Mouse (Mus musculus) gastrocnemius, postnatal 10 days (tissue): Measurements from ENCODE around the gene Lrrc49. TPM values are rescaled to one million over a fixed set of nuclear protein-coding genes. Genes with fewer than 3 reads are reported as not detected.
A peak's percentile ranks its signal among the peaks of the same experiment; 100 is the strongest.

ENCODE experiments used
- DNase-seq: peaks from one replicate; pipeline ENCODE4 v3.0.0; 2021; ENCODE audit warnings: mixed read lengths
- total RNA-seq, 2 experiments: library from RNA; stranded (reverse); gene quantifications; 2 replicates each; pipeline ENCODE4 v1.2.3; 2021

The Lrrc49 gene
- total RNA-seq, 2 experiments from 2014 or later: 4.7 to 5.1 TPM

- no peak for DNase-seq
Measured at GRCm38 (mm10) chr9:60674780-60675179, 13.2 kb downstream of the Lrrc49 start.

GRCm38 (mm10) chr9:60672568-60672967, 15.4 kb downstream of the Lrrc49 start:
- no peak for DNase-seq

- no peak for DNase-seq
Measured at GRCm38 (mm10) chr9:60668886-60669285, 19.1 kb downstream of the Lrrc49 start.

- no peak for DNase-seq
Measured at GRCm38 (mm10) chr9:60665535-60665934, 22.4 kb downstream of the Lrrc49 start.

- DNase-seq: no peak
Measured at GRCm38 (mm10) chr9:60664866-60665265, 23.1 kb downstream of the Lrrc49 start.

- peak; percentile 52 for DNase-seq
Measured at GRCm38 (mm10) chr9:60664385-60664784, 23.6 kb downstream of the Lrrc49 start.

- no peak for DNase-seq
Measured at GRCm38 (mm10) chr9:60662936-60663335, 25.0 kb downstream of the Lrrc49 start.

GRCm38 (mm10) chr9:60653582-60653981, 34.4 kb downstream of the Lrrc49 start:
- no peak for DNase-seq

GRCm38 (mm10) chr9:60653137-60653536, 34.8 kb downstream of the Lrrc49 start:
- DNase-seq: no peak

- DNase-seq: no peak
Measured at GRCm38 (mm10) chr9:60650277-60650676, 37.7 kb downstream of the Lrrc49 start.

GRCm38 (mm10) chr9:60648981-60649975, 38.7 kb downstream of the Lrrc49 start:
- peak; percentile 41 for DNase-seq

GRCm38 (mm10) chr9:60633601-60634000, 54.4 kb downstream of the Lrrc49 start:
- DNase-seq: no peak

- no peak for DNase-seq
Measured at GRCm38 (mm10) chr9:60626311-60626791, 61.6 kb downstream of the Lrrc49 start.

- no peak for DNase-seq
Measured at GRCm38 (mm10) chr9:60625895-60626294, 62.1 kb downstream of the Lrrc49 start.

GRCm38 (mm10) chr9:60616946-60617345, 71.0 kb downstream of the Lrrc49 start:
- peak; percentile 27 for DNase-seq

- no peak for DNase-seq
Measured at GRCm38 (mm10) chr9:60616359-60616758, 71.6 kb downstream of the Lrrc49 start.

GRCm38 (mm10) chr9:60612260-60612659, 75.7 kb downstream of the Lrrc49 start:
- DNase-seq: no peak

- DNase-seq: no peak
Measured at GRCm38 (mm10) chr9:60610194-60610593, 77.8 kb downstream of the Lrrc49 start.

GRCm38 (mm10) chr9:60608857-60609256, 79.1 kb downstream of the Lrrc49 start:
- no peak for DNase-seq

GRCm38 (mm10) chr9:60608086-60608485, 79.9 kb downstream of the Lrrc49 start:
- DNase-seq: no peak

- peak; percentile 23 for DNase-seq
Measured at GRCm38 (mm10) chr9:60604971-60605370, 83.0 kb downstream of the Lrrc49 start.

- DNase-seq: no peak
Measured at GRCm38 (mm10) chr9:60601936-60602335, 86.0 kb downstream of the Lrrc49 start.

- DNase-seq: no peak
Measured at GRCm38 (mm10) chr9:60600273-60600672, 87.7 kb downstream of the Lrrc49 start.

GRCm38 (mm10) chr9:60599489-60599888, 88.5 kb downstream of the Lrrc49 start:
- peak; percentile 28 for DNase-seq
